Mouse (Mus musculus) intestine, embryonic 14.5 days (tissue): ENCODE measurements around the gene Fbp2. TPM values are rescaled to one million over a fixed set of nuclear protein-coding genes. Genes with fewer than 3 reads are reported as not detected.
"Not testable (repeated sequence)": the region's sequence is repeated elsewhere in the genome, so short reads cannot be mapped to it uniquely, and the experiment has no call there.

Experiments used
- ATAC-seq: fragments of 200-750 bp; cut with Nextera tagmentation; replicated peaks from 2 replicates; pipeline ENCODE4 v1.8.0; 2017; ENCODE audit warnings: low read depth, moderate number of reproducible peaks, moderate TSS enrichment, moderate library complexity; ENCODE audit not compliant: low FRiP score, low TSS enrichment
- DNase-seq: peaks from one replicate; pipeline ENCODE4 v3.0.0-alpha.2; 2018; ENCODE audit warnings: low spot score
- H3K27ac ChIP-seq: fragments of 300-500 bp; sonication (generic); 2 replicates; pipeline ENCODE4 v1.5.1; 2014; ENCODE audit warnings: low read depth, mild to moderate bottlenecking, control low read depth
- H3K27me3 ChIP-seq: fragments of 300-500 bp; sonication (generic); replicated peaks from 2 replicates; pipeline ENCODE4 v1.6.1; 2014; ENCODE audit warnings: low read length, control low read depth; ENCODE audit not compliant: control insufficient read depth, insufficient read depth
- H3K36me3 ChIP-seq: fragments of 300-500 bp; sonication (generic); 2 replicates; pipeline ENCODE4 v1.6.1; 2014; ENCODE audit warnings: low read length, control low read depth; ENCODE audit not compliant: control insufficient read depth, insufficient read depth
- H3K4me1 ChIP-seq: fragments of 300-500 bp; sonication (generic); replicated peaks from 2 replicates; pipeline ENCODE4 v1.6.1; 2014; ENCODE audit warnings: low read length, control low read depth, mixed read lengths; ENCODE audit not compliant: control insufficient read depth, insufficient read depth
- H3K4me2 ChIP-seq: fragments of 300-500 bp; sonication (generic); 2 replicates; pipeline ENCODE4 v1.6.1; 2014; ENCODE audit warnings: low read length
- H3K4me3 ChIP-seq: fragments of 300-500 bp; sonication (generic); 2 replicates; pipeline ENCODE4 v1.5.1; 2014; ENCODE audit warnings: low read depth, low read length, control low read depth, mixed read lengths
- H3K9ac ChIP-seq: fragments of 300-500 bp; sonication (generic); 2 replicates; pipeline ENCODE4 v1.6.1; 2014; ENCODE audit warnings: mild to moderate bottlenecking, low read length
- H3K9me3 ChIP-seq: fragments of 300-500 bp; sonication (generic); 2 replicates; pipeline ENCODE4 v1.6.1; 2016; ENCODE audit warnings: low read length, control low read depth; ENCODE audit not compliant: control insufficient read depth
- WGBS: fragments of 180-500 bp; shearing (Covaris S2); extraction: QIAGEN DNeasy Blood & Tissue Kit; methylation state at CpG from one replicate; pipeline ENCODE4 v1.1.7; 2014; 5-methylcytosine and 5-hydroxymethylcytosine counted together
- polyA plus RNA-seq: library from polyadenylated mRNA; unstranded; fragments of >200 nt; fragmentation: Nextera tagmentation; extraction: Ambion mirVana; gene quantifications from 2 replicates; pipeline ENCODE4 v1.2.1, GENCODE M21; 2014

The Fbp2 gene
- polyA plus RNA-seq, 1 experiment from 2014 or later = 142 TPM

- no peaks in the 10 kb centered on the region for H3K36me3 ChIP-seq
- H3K27me3 ChIP-seq = no peaks in the 10 kb centered on the region
- H3K4me2 ChIP-seq = no peak overlapping the region
- H3K9me3 ChIP-seq = no peaks in the 10 kb centered on the region
- H3K4me3 ChIP-seq = no peak overlapping the region
- no peak overlapping the region for H3K9ac ChIP-seq
- ATAC-seq (no peak), DNase-seq (no peak)
- H3K27ac ChIP-seq = no peak overlapping the region
- H3K4me1 ChIP-seq = no peaks in the 10 kb centered on the region
- 68% methylated on average over 3 of the region's 3 CpGs for WGBS
Measured at GRCm38 (mm10) chr13:62872252-62872651, 14.0 kb upstream of the Fbp2 start.

DNA sequence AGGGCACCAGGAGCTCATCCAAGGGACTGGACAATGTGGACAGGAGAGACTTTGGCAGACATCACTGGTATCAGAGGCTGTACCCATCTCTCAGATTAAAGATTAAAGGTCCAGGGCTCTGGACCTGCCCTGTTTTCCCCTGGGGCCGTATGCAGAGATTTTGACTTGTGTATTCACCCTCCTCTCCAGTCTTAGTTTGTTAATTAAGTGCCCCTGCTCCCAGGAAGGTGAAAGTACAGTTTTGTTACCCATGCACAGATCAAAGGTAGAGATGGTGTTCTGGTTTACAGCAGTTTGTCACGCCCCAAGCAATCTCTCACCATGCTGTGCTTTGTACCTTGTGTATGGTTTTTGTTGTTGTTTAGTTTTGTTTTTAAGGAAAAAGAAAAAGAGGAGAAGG lies 12.4 kb upstream of the Fbp2 start:
- no peaks in the 10 kb centered on the region for H3K27me3 ChIP-seq
- DNase-seq (no peak), ATAC-seq (no peak)
- no peak overlapping the region for H3K9ac ChIP-seq
- no peaks in the 10 kb centered on the region for H3K9me3 ChIP-seq
- 74% methylated on average over 2 of the region's 2 CpGs for WGBS
- H3K36me3 ChIP-seq = no peaks in the 10 kb centered on the region
- H3K4me3 ChIP-seq = no peak overlapping the region
- no peak overlapping the region for H3K27ac ChIP-seq
- H3K4me2 ChIP-seq = no peak overlapping the region
- H3K4me1 ChIP-seq = no peaks in the 10 kb centered on the region

- no peaks in the 10 kb centered on the region for H3K27me3 ChIP-seq
- H3K27ac ChIP-seq = no peak overlapping the region
- no peaks in the 10 kb centered on the region for H3K4me1 ChIP-seq
- no peak for ATAC-seq
- H3K4me3 ChIP-seq = no peak overlapping the region
- 84% methylated on average over 4 of the region's 4 CpGs for WGBS
- H3K9me3 ChIP-seq = no peaks in the 10 kb centered on the region
- no peak overlapping the region for H3K9ac ChIP-seq
- H3K36me3 ChIP-seq = no peaks in the 10 kb centered on the region
- H3K4me2 ChIP-seq = no peak overlapping the region
- DNase-seq = no peak
Measured at GRCm38 (mm10) chr13:62866817-62867216, 8.6 kb upstream of the Fbp2 start.

- no peak for ATAC-seq
Measured at GRCm38 (mm10) chr13:62865651-62866315, 7.6 kb upstream of the Fbp2 start.

GRCm38 (mm10) chr13:62863771-62864170 lies 5.5 kb upstream of the Fbp2 start:
- no peaks in the 10 kb centered on the region for H3K27me3 ChIP-seq
- DNase-seq = no peak
- no peaks in the 10 kb centered on the region for H3K36me3 ChIP-seq
- H3K27ac ChIP-seq = no peak overlapping the region
- 72% methylated on average over 6 of the region's 6 CpGs for WGBS
- H3K4me2 ChIP-seq = no peak overlapping the region
- H3K4me3 ChIP-seq = no peak overlapping the region
- no peaks in the 10 kb centered on the region for H3K4me1 ChIP-seq
- no peak for ATAC-seq
- no peaks in the 10 kb centered on the region for H3K9me3 ChIP-seq
- no peak overlapping the region for H3K9ac ChIP-seq

More at GRCm38 (mm10) chr13:62865651-62866315, 7.6 kb upstream of the Fbp2 start:
- H3K4me3 ChIP-seq = no peak overlapping the region
- H3K4me2 ChIP-seq = no peak overlapping the region
- no peak overlapping the region for H3K9ac ChIP-seq
- H3K27me3 ChIP-seq = no peaks in the 10 kb centered on the region
- 65% methylated on average over 11 of the region's 11 CpGs for WGBS
- no peak overlapping the region; the same call in 1 of the 2 replicates for H3K27ac ChIP-seq
- no peak for DNase-seq
- no peaks in the 10 kb centered on the region for H3K4me1 ChIP-seq
- H3K36me3 ChIP-seq = no peaks in the 10 kb centered on the region
- H3K9me3 ChIP-seq = no peaks in the 10 kb centered on the region

- H3K4me2 ChIP-seq = no peak overlapping the region
- no peaks in the 10 kb centered on the region for H3K36me3 ChIP-seq
- no peak for ATAC-seq
- H3K9ac ChIP-seq = no peak overlapping the region
- no peak overlapping the region for H3K4me3 ChIP-seq
- 65% methylated on average over 3 of the region's 3 CpGs for WGBS
- no peaks in the 10 kb centered on the region for H3K27me3 ChIP-seq
- no peak overlapping the region for H3K27ac ChIP-seq
- no peaks in the 10 kb centered on the region for H3K4me1 ChIP-seq
- no peaks in the 10 kb centered on the region for H3K9me3 ChIP-seq
- DNase-seq = no peak
Measured at GRCm38 (mm10) chr13:62862875-62863274, 4.7 kb upstream of the Fbp2 start.

DNA sequence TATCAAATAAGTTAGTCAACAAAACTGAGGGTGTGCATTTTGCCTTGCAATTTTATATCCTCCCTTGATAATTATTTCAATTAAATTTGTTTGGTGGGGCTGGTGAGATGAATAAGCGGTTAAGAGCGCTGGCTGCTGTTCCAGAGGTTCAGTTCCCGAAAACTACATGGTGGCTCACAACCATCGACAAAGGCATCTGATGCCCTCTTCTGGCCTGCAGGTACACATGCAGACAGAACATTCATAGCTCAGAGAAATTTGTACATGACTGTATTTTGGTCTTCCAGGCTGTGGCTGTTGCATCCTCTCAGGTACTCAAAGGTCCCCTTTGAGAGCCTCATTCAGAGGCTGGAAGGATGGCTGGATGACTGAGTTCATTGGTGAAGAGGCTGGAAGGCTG lies 1.8 kb upstream of the Fbp2 start:
- Histone ChIP-seq H3K36me3 (no peaks in the 10 kb centered on the region), H3K4me1 (no peaks in the 10 kb centered on the region), H3K4me3 (no peak overlapping the region), H3K9me3 (no peaks in the 10 kb centered on the region), H3K4me2 (no peak overlapping the region), H3K27me3 (no peaks in the 10 kb centered on the region), H3K9ac (no peak overlapping the region), H3K27ac (no peak overlapping the region)
- WGBS = 91% methylated on average over 4 of the region's 4 CpGs
- DNase-seq (no peak), ATAC-seq (no peak)

DNA sequence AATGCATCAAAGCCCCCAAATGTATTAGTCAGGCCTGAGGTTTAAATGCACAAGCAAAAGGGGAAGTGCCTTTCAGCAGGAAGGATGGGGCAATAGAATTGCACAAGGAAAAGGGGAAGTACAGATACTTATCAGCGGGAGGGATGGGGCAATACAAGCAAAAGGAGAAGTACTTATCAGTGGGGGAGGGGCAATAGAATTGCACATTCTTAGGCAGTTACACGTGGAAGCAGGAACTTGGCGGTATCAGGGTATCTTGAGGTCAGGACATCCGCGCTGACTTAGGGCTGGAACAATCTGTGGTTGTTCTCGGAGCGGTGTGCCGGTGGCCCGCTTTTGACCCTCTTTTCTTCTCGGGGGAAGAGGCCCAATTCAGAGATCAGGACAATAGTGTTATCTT lies 1.0 kb upstream of the Fbp2 start:
- not testable (repeated sequence) for ATAC-seq, H3K9ac ChIP-seq, H3K4me1 ChIP-seq, H3K27ac ChIP-seq, H3K9me3 ChIP-seq, H3K27me3 ChIP-seq, H3K4me2 ChIP-seq, H3K36me3 ChIP-seq, DNase-seq, H3K4me3 ChIP-seq
- WGBS = 76% methylated on average over 10 of the region's 10 CpGs

DNA sequence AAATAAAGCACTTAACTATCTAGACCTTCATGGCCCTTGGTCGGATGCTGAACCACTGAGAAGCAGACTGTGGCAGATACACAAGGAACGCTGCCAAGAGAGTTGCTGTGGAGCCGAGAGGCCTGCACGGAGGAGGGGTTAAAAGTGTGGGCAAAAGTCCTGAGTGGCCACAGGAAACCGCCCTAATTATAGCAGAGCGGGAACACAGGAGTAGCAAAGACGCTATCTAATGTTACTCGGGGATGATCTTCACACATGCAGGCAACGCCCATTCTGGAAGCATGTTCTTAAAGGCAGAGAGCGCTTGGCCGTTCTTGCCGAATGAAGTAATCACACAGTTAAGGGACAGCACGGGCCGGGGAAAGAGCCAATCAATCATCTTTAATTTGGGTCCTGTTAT lies 1.4 kb downstream of the Fbp2 start:
- no peak overlapping the region for H3K27ac ChIP-seq
- no peaks in the 10 kb centered on the region for H3K36me3 ChIP-seq

More for the DNA sequence above, 1.4 kb downstream of the Fbp2 start:
- 81% methylated on average over 14 of the region's 14 CpGs for WGBS
- Histone ChIP-seq H3K4me2 (0 out of 2 replicates have a peak overlapping the region, but pooled peaks have one; percentile 1), H3K4me3 (no peak overlapping the region), H3K9me3 (no peaks in the 10 kb centered on the region), H3K4me1 (no peaks in the 10 kb centered on the region), H3K9ac (no peak overlapping the region), H3K27me3 (no peaks in the 10 kb centered on the region)
- no peak for ATAC-seq
- DNase-seq = no peak
